Mouse (Mus musculus): Measurements from ENCODE around the gene Rln3. TPM values are rescaled to one million over a fixed set of nuclear protein-coding genes. Genes with fewer than 3 reads are reported as not detected.

Rln3 gene
- total RNA-seq (2021): not detected

DNA sequence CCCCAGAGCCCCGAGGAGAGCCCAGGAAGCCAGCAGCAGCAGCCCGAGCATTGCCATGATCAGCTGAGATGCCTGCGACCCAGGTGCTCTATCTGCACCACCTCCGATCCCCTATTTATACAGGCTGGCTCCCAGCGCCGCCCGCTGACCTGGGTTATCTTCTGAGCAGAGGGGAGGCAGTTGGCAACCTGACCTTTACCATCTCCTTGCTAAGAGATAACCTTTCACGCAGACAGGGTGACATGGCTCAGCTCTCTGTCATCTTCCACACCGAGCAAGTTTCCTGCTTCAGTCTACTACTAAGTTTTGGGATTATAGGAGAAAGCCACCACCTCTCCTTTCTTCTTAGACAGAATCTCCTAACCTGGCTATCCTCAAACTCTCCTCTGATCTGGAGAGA is at the start of gene Rln3:
Gene Rln3 (minus strand): TSS at position 101 of the 400 bp plus-strand sequence.
- intact Hi-C loops (cut with DNase I): no loop called here
- no peak for DNase-seq

DNA sequence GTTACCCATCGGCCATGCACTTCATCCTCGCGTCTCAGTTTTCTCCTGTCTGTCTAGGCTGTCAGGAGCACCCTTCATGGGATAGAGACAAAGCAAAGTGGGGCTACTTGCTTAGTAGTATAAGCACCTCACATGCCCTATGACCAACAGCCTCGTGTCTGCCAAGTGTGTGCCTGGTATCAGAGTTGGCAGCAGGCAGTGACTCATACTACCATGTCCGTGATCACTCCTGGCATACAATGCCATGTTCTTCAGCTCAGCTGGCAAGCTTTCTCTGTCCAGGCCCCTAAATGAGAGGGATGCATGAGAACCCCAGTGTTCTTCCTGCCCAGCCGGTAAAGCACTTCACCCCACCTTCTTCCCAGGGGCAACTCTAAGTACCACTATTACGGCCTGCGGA is 45.8 kb upstream of the Rln3 start:
- intact Hi-C loops (cut with DNase I): no loop called here

DNA sequence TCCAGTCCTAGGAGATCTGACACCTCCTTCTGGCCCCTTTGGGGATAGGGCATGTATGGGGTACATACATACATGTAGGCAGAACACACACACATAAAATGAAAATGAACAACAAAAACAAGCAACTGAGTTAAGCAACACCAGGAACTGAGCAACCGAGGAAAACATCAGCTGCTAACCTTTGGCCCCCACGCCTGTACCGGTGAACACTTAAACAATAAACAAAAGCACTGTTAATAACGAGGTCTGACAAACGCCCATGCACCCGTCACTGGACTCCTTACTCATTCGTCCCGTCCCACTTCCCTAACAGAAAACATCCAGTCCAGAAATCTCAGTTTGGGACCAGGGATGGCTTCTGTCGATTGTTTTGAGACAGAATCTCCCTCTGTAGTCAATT is 44.5 kb upstream of the Rln3 start:
- no peak for DNase-seq
- intact Hi-C loops (cut with DNase I): no loop called here

More for the DNA sequence above, 45.8 kb upstream of the Rln3 start:
- no peak for DNase-seq

DNA sequence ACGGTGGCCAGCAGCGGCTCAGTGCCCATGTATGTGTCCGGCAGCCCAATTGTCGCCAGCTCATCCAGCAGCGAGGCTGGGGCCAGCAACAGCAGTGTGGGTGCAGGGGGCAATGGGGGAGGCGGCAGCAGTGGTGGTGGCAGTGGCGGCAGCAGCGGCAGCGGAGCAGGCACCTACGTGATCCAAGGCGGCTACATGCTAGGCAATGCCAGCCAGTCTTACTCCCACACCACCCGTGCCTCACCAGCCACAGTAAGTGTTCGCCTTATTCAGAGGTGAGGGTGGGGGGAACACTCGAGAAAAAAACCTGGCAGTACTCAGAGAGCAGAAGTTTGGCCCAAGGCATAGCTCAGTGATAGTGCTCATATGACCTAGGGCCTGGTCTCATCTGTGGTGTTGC is 43.0 kb upstream of the Rln3 start:
- DNase-seq: no peak
- intact Hi-C loops (cut with DNase I): no loop called here

DNA sequence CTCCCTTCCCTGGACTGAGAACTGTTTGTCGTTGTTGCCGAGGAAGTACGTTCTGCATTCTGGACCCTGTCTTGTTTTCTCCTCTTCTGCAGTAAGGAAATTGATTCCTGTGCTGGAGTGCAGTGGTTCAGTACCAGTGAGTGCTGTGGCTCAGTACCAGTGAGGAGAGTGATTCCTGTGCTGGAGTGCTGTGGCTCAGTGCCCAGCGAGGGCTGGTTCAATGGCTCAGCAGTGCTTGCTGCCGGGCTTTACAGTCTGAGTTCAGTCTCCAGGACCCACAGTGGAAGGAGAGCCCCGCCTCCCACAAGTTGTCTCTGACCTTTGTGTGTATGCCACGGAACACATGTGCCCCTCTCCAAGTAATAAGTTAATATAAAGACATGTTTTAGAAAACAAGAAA is 42.4 kb upstream of the Rln3 start:
- DNase-seq: no peak
- intact Hi-C loops (cut with DNase I): no loop called here

DNA sequence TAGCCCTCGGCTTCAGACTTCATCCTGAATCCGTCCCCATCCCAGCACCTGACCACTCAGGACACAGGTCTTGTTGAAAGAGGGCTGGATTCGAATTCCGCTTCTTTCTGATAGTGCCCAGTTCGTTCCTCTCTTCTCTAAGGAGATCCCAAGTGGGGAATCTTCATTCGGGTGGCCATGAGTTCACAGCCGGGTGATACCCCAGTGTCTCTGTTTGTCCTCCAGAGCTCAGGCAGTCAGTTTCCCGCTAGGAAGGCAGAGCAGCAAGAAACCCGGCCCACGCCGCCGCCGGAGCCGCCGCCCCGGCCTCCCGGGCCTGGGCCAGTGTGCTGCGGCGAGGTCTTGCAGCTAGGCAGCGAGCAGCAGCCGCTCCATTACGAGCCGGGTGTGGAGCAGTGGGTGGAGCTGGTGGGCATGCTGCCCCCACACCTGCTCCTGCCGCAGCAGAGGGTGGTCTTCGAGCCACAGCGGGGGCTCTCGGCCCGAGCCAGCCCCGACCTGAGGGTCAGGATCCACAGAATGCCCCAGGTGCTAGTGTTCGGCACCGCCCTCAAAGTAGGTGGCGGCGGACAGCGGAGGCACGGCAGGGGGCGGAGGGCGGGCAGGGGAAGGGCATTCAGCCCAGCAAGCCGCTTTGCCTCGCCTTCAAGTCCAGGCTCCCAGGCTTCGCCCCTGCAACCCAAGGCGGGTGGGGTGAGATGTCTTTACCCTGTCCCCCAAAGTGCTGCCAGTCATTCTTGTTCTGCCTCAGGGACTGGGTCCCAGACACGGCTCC is 39.7 kb upstream of the Rln3 start:
- intact Hi-C loops (cut with DNase I): no loop called here
- DNase-seq: no peak

DNA sequence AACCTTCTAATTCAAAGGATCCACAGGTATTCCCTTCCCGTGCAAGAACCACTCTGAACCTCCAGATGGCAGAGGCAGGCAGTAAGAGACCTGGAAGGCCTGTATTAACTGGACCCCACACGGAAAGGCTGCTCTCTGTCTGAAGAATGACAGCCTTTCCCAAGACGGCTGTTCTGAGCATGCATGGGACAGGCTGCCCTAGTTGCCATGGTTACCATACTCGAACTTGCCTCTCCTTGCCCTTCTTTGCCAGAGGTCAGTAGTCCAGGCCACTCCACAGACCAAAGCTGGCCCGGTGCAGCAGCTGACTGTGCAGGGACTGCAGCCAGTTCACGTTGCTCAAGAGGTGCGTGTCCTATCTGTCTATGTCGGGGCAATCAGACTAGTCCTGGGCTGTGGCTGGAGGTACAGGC is 39.0 kb upstream of the Rln3 start:
- no peak for DNase-seq
- intact Hi-C loops (cut with DNase I): no loop called here

DNA sequence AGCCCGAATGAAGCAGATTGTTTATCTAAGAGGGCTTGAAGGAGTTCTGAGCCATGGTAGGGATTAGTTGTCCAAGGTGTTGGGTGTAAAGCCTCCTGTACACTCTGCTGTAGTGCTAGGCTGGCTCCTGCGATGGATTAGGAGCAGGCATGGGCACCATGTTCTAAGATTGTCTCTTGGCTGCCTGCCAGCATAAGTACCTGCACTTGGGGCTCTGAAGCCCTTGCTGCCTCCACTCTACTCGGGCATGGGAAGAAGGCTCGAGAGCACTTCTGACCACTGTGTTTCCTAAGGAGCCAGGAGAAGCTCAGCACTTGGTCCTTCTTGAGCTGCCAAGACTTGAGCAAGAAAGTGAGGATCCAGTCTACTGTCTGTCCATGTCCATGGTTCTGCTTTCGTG is 34.4 kb upstream of the Rln3 start:
- no peak for DNase-seq
- intact Hi-C loops (cut with DNase I): no loop called here

DNA sequence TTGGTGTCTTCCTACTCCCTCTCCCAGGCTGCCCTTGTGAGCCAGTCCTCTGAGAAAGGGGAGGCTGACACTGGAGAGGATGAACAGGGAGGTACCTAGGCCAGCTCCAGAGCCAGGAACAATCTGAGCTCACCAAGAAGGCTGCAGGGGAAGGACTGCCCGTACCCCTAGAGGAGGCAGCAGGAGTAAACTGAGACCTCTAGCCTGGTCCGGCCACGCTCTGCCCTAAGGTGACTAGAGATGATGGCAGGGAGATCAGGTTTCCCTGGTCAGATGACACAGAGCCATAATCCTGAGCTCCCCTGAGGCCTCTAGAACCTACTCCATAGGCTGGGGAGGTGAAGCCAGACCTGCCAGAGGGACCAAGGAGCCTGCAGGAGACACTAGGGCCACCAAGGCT is 32.0 kb upstream of the Rln3 start:
- DNase-seq: no peak
- intact Hi-C loops (cut with DNase I): no loop called here

DNA sequence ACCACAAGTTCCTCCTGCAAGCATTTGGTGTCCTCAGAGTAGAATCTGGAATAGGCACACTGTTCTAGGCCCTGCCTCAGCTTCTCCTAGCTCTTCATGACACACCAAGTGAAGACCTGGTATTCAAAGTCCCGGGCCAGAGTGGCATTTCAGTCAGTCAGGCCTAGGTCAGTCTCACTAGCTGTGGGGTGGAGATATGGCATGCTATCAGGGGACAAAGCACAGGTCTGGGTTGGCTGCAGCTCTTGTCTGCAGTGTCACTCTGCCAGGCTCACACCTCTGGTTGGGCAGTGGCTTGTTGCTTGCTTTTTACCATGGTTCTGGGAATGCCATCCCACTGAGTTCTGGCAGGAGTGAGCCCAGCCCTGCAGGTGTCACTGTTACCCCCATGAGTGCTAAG is 31.6 kb upstream of the Rln3 start:
- DNase-seq: no peak
- intact Hi-C loops (cut with DNase I): no loop called here

DNA sequence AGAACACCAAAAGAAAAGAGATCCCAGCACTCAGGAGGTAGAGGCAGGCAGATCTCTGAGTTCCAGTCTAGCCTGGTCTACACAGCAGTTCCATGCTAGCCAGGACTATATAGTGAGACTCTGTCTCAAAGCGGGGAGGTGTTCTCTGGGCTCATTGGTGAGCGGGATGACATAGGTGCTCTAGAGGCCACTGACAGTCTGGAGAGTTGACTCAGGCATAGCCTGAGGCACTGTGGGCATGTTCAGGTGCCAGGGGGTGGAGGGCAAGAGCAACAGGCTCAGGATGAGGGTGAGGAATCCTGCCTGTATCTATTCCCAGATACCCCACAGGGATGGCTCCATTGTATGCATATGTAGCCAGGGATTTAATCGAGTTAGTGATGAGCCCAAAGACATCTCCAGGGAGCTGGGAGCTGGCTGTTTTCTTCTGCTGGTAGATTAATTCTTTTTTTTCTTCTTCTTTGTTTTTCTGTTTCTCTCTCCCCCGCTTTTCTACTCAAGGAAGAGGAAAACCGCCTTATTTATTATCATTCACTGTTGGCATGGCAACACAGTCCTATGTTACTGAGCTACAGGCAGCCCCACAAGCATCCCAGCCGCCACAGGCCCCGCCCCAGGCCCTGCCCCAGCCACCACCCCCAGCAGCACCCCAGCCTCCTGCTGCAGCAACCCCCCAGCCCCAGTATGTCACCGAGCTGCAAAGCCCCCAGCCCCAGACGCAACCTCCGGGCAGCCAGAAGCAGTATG is 28.6 kb upstream of the Rln3 start:
- DNase-seq: no peak
- intact Hi-C loops (cut with DNase I): no loop called here

DNA sequence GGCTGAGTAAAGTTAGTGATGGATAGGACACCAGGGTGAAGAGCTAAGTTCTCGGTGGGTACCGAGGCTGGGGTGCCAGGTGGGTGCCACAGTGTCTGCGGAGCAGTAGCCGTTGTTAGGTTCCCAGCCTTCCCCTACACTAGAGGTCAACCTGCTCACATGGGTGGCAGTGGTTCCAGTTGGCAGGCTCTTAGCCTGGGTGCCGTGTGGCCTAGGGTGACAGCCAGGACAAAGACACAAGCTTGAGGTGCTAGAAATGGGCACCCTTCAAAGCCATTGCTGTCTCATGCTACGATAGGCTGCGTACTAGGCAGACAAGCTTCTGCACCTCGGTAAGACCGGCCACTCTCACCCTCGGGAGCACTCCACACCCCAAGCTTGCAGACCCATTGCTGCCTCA is 27.5 kb upstream of the Rln3 start:
- no peak for DNase-seq
- intact Hi-C loops (cut with DNase I): no loop called here

DNA sequence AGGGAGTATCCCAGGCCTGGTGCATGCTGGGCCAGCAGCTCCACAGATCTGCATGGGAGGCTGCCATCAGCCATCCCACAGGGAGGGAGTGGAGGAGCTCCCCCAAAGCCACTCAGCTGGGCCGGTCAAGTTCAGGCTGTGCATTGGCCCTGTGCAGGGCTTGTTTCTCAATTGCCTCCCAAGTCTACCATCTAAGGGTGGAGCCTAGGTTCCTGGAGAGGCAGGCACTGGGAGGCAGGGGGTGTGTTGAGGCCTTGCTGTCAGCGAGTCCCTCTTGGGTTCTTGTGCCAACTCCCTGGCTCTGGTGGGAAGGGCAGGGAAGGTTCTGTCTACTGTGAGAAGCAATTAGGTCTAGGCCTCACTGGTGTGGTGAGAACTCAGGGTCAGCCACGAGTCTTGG is 27.1 kb upstream of the Rln3 start:
- intact Hi-C loops (cut with DNase I): no loop called here

DNA sequence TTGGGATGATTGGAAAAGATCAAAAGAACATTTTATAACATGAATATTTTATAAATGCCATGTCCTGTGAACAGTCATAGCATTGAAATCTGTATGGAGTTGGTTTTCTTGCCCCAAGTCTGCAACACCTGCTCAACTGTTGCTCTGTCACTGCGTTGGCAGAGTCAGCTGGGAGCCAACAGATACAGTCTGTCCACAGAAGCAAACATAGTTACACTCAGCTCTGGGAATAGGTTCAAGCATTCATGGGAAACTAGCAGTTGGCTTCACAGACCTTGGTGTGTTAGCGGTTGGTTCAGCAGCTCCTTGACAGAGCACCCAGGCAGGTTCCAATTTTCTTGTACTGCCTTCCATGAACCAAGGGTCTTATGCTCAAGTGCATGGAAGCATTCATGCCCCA is 25.9 kb upstream of the Rln3 start:
- DNase-seq: no peak
- intact Hi-C loops (cut with DNase I): no loop called here

More for the DNA sequence above, 27.1 kb upstream of the Rln3 start:
- no peak for DNase-seq

DNA sequence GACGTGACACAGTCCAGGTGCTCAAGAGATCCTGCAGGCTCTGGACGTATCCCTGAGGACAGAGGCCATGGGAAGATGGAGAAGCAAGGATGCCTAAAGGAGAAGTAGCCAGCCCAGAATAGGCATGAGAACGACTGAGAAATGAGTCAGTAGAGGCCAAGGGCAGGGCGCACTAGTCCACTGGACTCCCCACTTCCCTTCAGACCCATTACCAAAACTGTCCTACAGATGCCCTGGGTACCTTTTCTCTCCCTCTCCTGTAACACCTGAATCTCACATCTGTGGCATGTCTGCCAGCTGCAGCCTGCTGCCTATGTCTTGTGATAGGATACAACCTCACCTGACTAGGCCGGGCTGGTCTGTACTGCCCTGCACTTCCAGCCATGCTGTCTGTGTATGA is 25.4 kb upstream of the Rln3 start:
- DNase-seq: no peak
- intact Hi-C loops (cut with DNase I): no loop called here

DNA sequence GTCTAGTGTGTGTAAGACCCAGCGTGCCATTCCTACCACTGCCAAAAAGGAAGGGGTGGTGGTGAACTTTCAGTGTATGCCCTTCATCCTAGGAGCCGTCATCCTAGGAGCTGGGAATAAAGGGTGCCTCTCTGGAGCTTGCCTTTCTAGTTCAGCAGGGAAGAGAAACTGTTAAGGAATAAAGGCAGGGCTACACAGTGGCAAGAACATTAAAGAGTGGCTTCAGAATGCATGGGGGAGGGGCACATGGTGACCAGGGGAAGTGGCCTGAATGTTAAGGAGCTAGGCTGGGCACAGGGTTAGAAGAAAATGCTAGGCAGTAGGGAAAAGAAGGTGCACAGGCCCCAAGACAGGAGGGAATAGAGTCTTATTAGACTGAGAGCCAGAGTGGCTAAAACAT is 24.9 kb upstream of the Rln3 start:
- no peak for DNase-seq
- intact Hi-C loops (cut with DNase I): no loop called here

DNA sequence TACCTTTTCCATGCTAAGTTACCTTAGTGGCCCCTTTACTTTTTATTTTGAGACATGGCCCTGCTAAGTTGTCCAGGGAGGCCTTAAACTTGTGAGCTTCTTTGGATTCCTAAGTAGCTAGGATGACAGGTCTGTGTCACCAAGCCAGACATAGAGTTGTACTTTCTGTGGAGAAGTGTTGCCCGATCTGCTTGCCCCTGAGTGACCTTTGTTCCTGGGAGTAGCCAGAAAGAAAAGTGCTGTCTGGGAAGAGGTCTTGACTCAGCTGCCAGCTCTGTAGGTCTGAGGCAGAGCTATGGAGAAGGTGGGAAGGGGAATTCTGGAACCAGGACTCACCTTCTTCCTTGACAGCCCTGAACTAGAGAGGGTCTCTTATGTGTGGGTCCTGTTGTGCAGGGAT is 24.4 kb upstream of the Rln3 start:
- no peak for DNase-seq
- intact Hi-C loops (cut with DNase I): no loop called here

DNA sequence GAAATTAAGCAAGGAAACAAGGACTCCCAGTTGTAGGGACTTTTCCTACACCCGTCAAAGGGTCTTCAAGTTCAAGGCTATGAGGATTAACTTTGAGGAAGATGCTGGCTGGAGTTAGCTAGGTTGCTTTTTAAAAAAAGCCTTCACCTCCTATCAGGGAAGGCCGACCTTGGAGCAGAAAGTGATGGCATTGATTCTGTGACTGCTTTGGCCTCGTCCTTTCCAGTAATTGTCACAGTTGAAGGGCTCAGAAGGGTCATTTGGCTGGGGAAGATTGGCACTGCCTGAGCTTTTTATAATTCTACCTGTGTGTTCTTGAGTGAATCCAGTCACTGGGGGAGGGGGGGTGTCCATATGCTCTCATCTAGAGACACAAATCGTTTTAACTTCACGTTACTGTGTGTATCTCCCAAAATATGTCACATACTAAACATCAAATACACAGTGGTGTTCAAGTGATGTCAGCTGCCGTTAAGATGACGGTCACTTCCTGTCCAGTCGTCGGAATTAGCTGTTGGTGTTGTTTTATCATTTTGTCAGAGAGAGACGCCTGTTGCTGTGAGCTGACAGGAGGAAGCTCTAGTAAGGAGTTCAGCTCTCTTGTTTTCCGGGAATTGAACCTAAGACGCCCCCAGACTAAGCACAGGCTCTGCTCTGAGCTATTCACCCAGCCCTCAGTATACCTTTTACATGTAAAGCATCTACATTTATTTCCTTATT is 23.7 kb upstream of the Rln3 start:
- intact Hi-C loops (cut with DNase I): no loop called here
- DNase-seq: no peak

DNA sequence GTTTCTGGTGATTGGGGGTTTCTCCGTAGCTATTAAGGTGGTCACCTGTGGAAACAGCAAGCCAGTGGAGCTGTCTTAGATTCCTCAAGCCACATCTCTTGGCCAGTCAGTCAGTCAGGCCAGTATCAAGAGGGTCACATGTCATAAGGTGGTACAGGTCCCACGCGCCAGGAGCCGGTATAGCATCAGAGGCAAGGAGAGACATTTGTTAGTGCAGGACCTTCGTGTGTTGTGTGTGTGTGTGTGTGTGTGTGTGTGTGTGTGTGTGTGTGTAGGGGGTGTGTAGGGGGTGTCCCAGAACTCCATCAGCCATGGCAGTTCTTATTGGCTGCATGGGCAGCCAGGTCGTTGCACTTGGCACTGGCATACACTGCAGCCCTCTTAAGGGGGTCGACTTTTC is 23.1 kb upstream of the Rln3 start:
- intact Hi-C loops (cut with DNase I): no loop called here
- no peak for DNase-seq

DNA sequence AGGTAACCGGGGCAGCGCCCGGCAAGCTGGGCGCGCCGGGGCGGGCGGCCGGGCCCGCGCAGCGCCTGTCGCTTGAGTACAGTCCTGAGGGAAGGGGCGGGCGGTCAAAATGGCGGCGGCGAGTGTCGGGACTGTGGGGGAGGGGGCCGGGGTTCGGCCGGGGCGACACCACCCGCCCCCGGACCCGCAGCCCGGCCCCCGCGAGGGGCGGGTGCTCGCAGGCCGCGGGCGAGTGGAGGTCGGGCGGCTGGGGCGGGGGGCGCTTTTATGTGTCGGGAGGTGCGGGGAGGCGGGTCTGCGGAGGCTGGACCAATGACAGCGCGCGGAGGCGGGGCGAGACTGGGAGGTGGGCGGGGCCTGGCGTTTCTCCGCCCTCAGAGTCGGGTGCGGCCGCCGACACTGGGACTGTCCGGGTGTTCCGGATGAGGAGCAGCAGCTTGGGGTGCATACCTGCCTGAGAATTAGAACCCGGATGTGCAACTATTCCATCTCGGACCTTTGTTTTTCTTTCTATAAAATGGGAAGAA is 22.3 kb upstream of the Rln3 start:
- intact Hi-C loops (cut with DNase I): no loop called here
- DNase-seq: peak; percentile 96

DNA sequence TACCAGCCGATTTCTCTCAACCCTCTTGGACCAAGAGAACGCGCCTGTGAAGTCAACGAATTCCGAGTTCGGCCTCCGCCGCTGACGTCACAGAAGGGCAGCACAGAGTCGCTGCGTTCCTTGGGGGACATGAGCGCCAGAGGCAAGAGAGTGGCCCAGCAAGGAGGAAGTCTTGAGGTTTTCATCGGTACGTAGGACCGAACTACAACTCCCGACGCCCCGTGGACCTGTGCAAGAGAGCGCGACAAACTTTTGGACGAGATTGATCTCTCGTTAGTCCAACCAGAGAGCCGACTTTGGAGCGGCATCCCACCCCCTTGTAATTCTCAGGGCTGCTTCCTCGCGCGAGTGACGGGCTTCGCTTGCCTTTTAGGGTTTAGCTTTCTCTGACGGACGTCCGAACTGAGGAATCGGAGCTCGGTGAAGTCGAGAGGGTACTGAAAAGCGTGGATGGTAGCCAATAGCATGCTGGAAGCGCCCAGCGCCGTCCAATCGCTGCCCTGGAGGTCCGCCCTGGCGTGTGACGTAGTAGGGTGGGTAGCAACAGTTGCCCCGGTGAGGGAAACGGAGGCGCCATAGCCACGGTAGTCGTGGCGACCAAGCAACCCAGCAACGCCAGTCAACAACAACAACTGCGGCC is 21.6 kb upstream of the Rln3 start, which contains the start of gene Rfx1:
Gene Rfx1 (plus strand): TSS at position 544 of the 640 bp plus-strand sequence.
- peak; percentile 99 for DNase-seq
- intact Hi-C loops (cut with DNase I): no loop called here

Data from left cerebral cortex, postnatal 4 days (tissue).